Comparison of ENCODE assay signal across 13 mouse cellular contexts in the genomic region with DNA sequence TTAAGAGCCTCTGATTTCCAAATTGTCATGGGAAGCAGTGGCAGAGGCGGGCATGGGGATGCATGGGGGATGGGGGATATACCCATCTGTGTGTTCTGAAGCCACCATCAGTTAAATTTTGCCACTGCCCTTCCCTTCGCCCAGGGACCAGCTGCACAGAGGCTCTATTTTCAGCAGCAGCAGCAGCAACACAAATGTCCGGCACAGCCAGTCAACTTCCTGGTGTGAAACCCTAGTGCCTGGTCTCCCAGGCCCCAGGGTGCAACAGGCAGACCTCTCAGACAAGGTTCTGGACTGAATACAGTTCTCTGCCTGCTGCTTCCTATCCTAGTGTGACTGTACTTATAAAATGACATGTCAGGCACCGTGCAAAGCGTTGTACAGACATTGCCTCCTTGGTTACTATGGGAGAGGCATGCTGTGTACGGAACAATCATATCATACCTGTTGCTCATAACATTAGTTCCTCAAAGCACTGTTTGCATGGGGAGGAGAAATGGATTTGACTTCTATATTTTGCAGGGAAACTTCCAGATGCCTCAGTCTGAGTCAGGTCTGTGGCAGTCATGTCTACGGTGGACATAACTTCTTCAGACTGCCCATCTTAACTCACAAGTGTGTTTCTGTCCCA.
DNase-seq lines count a peak whose midpoint lies in the region; ATAC-seq and TF ChIP-seq lines count a peak whose summit lies in the region.
"Had no signal": no experiment of that assay in that cellular context is flagged by ENCODE, and none has a peak within 500 bp of the region (broad histone marks: within the 10 kb centered on the region; RNA-seq: fewer than 3 reads in every experiment).

No protein-coding gene starts in this region.

- H3K4me3 ChIP-seq in heart, adult 2 months = no peak overlapping the region
- no peak overlapping the region for H3K4me3 ChIP-seq in embryonic facial prominence, embryonic 13.5 days
- H3K4me3 ChIP-seq in limb, embryonic 12.5 days (replicated peaks) = no peak overlapping the region
- no peak overlapping the region for H3K4me3 ChIP-seq in forebrain, embryonic 16.5 days (replicated peaks; ENCODE audit: low read length)
- H3K4me3 ChIP-seq: forebrain, embryonic 15.5 days had no signal

- no peaks in the 10 kb centered on the region for H3K36me3 ChIP-seq in heart, adult 2 months (ENCODE audit: control insufficient read depth, insufficient read depth, low read length)
- no peaks in the 10 kb centered on the region for H3K36me3 ChIP-seq in embryonic facial prominence, embryonic 13.5 days
- H3K36me3 ChIP-seq in limb, embryonic 12.5 days = no peaks in the 10 kb centered on the region
- no peaks in the 10 kb centered on the region for H3K36me3 ChIP-seq in forebrain, embryonic 16.5 days (ENCODE audit: control insufficient read depth, insufficient read depth)
- H3K36me3 ChIP-seq: forebrain, embryonic 15.5 days had no signal

- H3K4me1 ChIP-seq in heart, adult 2 months (ENCODE audit: control insufficient read depth, insufficient read depth, low read length) = peaks cover 8% of the 10 kb centered on the region
- peaks cover 79% of the 10 kb centered on the region for H3K4me1 ChIP-seq in embryonic facial prominence, embryonic 13.5 days
- peaks cover 59% of the 10 kb centered on the region for H3K4me1 ChIP-seq in limb, embryonic 12.5 days (replicated peaks)
- H3K4me1 ChIP-seq in forebrain, embryonic 16.5 days (replicated peaks; ENCODE audit: control insufficient read depth, insufficient read depth, low read length) = peaks cover 10% of the 10 kb centered on the region; the same call in 1 of the 2 replicates

- no peaks in the 10 kb centered on the region for H3K9me3 ChIP-seq in embryonic facial prominence, embryonic 13.5 days
- H3K9me3 ChIP-seq in limb, embryonic 12.5 days = no peaks in the 10 kb centered on the region
- no peaks in the 10 kb centered on the region for H3K9me3 ChIP-seq in forebrain, embryonic 16.5 days (ENCODE audit: control insufficient read depth, low read length)
- H3K9me3 ChIP-seq: forebrain, embryonic 15.5 days had no signal

- no peak for TF ChIP-seq CTCF in heart, adult 2 months (IDR thresholded peaks at IDR 0.05)

- no peak for TF ChIP-seq EP300 in heart, adult 2 months (IDR thresholded peaks at IDR 0.05; ENCODE audit: insufficient read depth, low read depth, low read length)

- H3K4me2 ChIP-seq in embryonic facial prominence, embryonic 13.5 days = no peak overlapping the region
- no peak overlapping the region for H3K4me2 ChIP-seq in limb, embryonic 12.5 days
- no peak overlapping the region for H3K4me2 ChIP-seq in forebrain, embryonic 16.5 days (ENCODE audit: low read length)
- H3K4me2 ChIP-seq: forebrain, embryonic 15.5 days had no signal

- no peaks in the 10 kb centered on the region for H3K27me3 ChIP-seq in heart, adult 2 months (ENCODE audit: control insufficient read depth, insufficient read depth, low read length)
- no peaks in the 10 kb centered on the region for H3K27me3 ChIP-seq in embryonic facial prominence, embryonic 13.5 days
- no peaks in the 10 kb centered on the region for H3K27me3 ChIP-seq in limb, embryonic 12.5 days
- H3K27me3 ChIP-seq in forebrain, embryonic 16.5 days (replicated peaks; ENCODE audit: control insufficient read depth, insufficient read depth, low read length) = no peaks in the 10 kb centered on the region
- H3K27me3 ChIP-seq: forebrain, embryonic 15.5 days had no signal

- no peak for TF ChIP-seq POLR2A in heart, adult 2 months (IDR thresholded peaks at IDR 0.05; ENCODE audit: insufficient read depth, low read depth, low read length)

- intact Hi-C loops in heart, adult 2 months (cut with DNase I) = loop anchor here (2.0 kb wide), 1 partner anchor 15 kb away; no protein-coding TSS in a partner anchor

- H3K79me2 ChIP-seq in heart, adult 2 months (replicated peaks; ENCODE audit: control insufficient read depth, insufficient read depth, low read length) = no peaks in the 10 kb centered on the region

- DNase-seq in heart, adult 2 months = peak in 1 of 2 experiments; percentile 31
- no peak for DNase-seq in heart, adult 18-20 months
- peak; percentile 21 for DNase-seq in 3134 (ENCODE audit: extremely low read depth, insufficient read length, low spot score)
- DNase-seq in ovary, postnatal 14 days (ENCODE audit: low spot score) = no peak
- DNase-seq: adrenal gland, postnatal 36 days; cerebellum, postnatal 25 days; lung, adult 18-20 months; thymus, adult 2 months had no signal

- H3K9ac ChIP-seq in heart, adult 2 months (ENCODE audit: low read depth, low read length) = no peak overlapping the region
- H3K9ac ChIP-seq in embryonic facial prominence, embryonic 13.5 days = no peak overlapping the region
- no peak overlapping the region for H3K9ac ChIP-seq in limb, embryonic 12.5 days (replicated peaks)
- no peak overlapping the region for H3K9ac ChIP-seq in forebrain, embryonic 16.5 days (replicated peaks; ENCODE audit: low read depth, low read length)
- H3K9ac ChIP-seq: forebrain, embryonic 15.5 days had no signal

- WGBS in heart, adult 2 months = 56% methylated on average over 7 of the region's 7 CpGs
- WGBS in embryonic facial prominence, embryonic 13.5 days = 66% methylated on average over 7 of the region's 7 CpGs
- WGBS in limb, embryonic 12.5 days = 70% methylated on average over 7 of the region's 7 CpGs
- 87% methylated on average over 7 of the region's 7 CpGs for WGBS in forebrain, embryonic 16.5 days

- H3K27ac ChIP-seq in heart, adult 2 months = peak overlapping the region; percentile 26; the same call in 1 of the 2 replicates
- peak overlapping the region; percentile 55 for H3K27ac ChIP-seq in embryonic facial prominence, embryonic 13.5 days
- peak overlapping the region; percentile 71 for H3K27ac ChIP-seq in limb, embryonic 12.5 days
- no peak overlapping the region for H3K27ac ChIP-seq in forebrain, embryonic 16.5 days (ENCODE audit: low read length)
- H3K27ac ChIP-seq: forebrain, embryonic 15.5 days had no signal

- ATAC-seq in embryonic facial prominence, embryonic 13.5 days (ENCODE audit: insufficient number of reproducible peaks, insufficient read depth, low FRiP score, low TSS enrichment, low read depth) = no peak
- no peak for ATAC-seq in limb, embryonic 12.5 days (ENCODE audit: insufficient number of reproducible peaks, insufficient read depth, low FRiP score, low TSS enrichment, low read depth)
- ATAC-seq in inflammation-experienced regulatory T-cells, adult 6 months = no peak
- no peak for ATAC-seq in forebrain, embryonic 16.5 days
- ATAC-seq: forebrain, embryonic 15.5 days had no signal
